12 mouse cellular contexts compared by ENCODE assay signal in the genomic region with DNA sequence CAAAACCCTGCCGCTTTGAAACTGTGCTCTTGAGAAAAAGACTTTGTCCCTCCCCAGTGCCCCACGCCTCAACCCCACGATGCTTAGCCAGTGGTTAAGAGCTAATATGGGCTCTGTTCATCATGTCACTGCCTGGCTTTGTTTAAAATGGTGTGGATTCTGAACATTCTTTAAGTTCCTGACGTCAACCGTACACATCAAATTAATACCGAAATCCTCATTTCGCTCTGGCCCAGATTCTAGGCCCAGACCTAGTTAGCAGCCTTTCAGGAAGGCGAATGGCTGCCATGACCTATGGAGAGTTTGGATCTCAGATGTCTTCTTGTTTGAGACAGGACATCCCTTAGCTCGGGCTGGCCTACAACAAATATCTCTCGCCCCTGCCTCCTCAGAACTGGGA. TPM values are rescaled to one million over a fixed set of nuclear protein-coding genes. Genes with fewer than 3 reads are reported as not detected.
DNase-seq lines count a peak whose midpoint lies in the region; ATAC-seq and TF ChIP-seq lines count a peak whose summit lies in the region.
"Had no signal": no experiment of that assay in that cellular context is flagged by ENCODE, and none has a peak within 500 bp of the region (broad histone marks: within the 10 kb centered on the region; RNA-seq: fewer than 3 reads in every experiment).

No protein-coding gene starts in this region.

- H3K4me1 ChIP-seq in heart, embryonic 12.5 days (replicated peaks) = peaks cover 29% of the 10 kb centered on the region
- peaks cover 2% of the 10 kb centered on the region; the same call in 1 of the 2 replicates for H3K4me1 ChIP-seq in heart, adult 2 months (ENCODE audit: control insufficient read depth, insufficient read depth, low read length)
- H3K4me1 ChIP-seq in midbrain, embryonic 10.5 days = peaks cover 13% of the 10 kb centered on the region
- H3K4me1 ChIP-seq in midbrain, embryonic 13.5 days (replicated peaks) = peaks cover 7% of the 10 kb centered on the region; the same call in 1 of the 2 replicates
- no peaks in the 10 kb centered on the region for H3K4me1 ChIP-seq in intestine, postnatal 0 days (replicated peaks; ENCODE audit: control insufficient read depth, insufficient read depth, low read length)
- peaks cover 10% of the 10 kb centered on the region for H3K4me1 ChIP-seq in stomach, embryonic 16.5 days (ENCODE audit: control insufficient read depth, insufficient read depth, low read length)
- no peaks in the 10 kb centered on the region for H3K4me1 ChIP-seq in forebrain, embryonic 14.5 days (ENCODE audit: control insufficient read depth, insufficient read depth, low read length)

- TF ChIP-seq POLR2A in heart, adult 2 months (IDR thresholded peaks at IDR 0.05; ENCODE audit: insufficient read depth, low read depth, low read length) = no peak

- H3K4me3 ChIP-seq in heart, embryonic 12.5 days = 0 out of 2 replicates have a peak overlapping the region, but pooled peaks have one; percentile 5
- H3K4me3 ChIP-seq in heart, adult 2 months = no peak overlapping the region
- no peak overlapping the region for H3K4me3 ChIP-seq in midbrain, embryonic 10.5 days
- no peak overlapping the region for H3K4me3 ChIP-seq in midbrain, embryonic 13.5 days (replicated peaks)
- no peak overlapping the region for H3K4me3 ChIP-seq in intestine, postnatal 0 days (ENCODE audit: low read depth, low read length)
- H3K4me3 ChIP-seq in stomach, embryonic 16.5 days (replicated peaks; ENCODE audit: low read length) = no peak overlapping the region
- no peak overlapping the region for H3K4me3 ChIP-seq in forebrain, embryonic 14.5 days (ENCODE audit: low read depth, low read length)

- H3K9ac ChIP-seq in heart, embryonic 12.5 days = peak overlapping the region; percentile 8; the same call in 1 of the 2 replicates
- H3K9ac ChIP-seq in heart, adult 2 months (ENCODE audit: low read depth, low read length) = no peak overlapping the region
- no peak overlapping the region for H3K9ac ChIP-seq in midbrain, embryonic 13.5 days (replicated peaks)
- no peak overlapping the region for H3K9ac ChIP-seq in intestine, postnatal 0 days (ENCODE audit: low read depth, low read length)
- H3K9ac ChIP-seq in stomach, embryonic 16.5 days (ENCODE audit: low read length) = peak overlapping the region; percentile 36; the same call in 1 of the 2 replicates
- no peak overlapping the region for H3K9ac ChIP-seq in forebrain, embryonic 14.5 days (ENCODE audit: low read length)

- no peak for TF ChIP-seq EP300 in heart, adult 2 months (IDR thresholded peaks at IDR 0.05; ENCODE audit: insufficient read depth, low read depth, low read length)

- WGBS in heart, embryonic 12.5 days = 88% methylated on average over 10 of the region's 10 CpGs
- 94% methylated on average over 10 of the region's 10 CpGs for WGBS in heart, adult 2 months
- WGBS in midbrain, embryonic 10.5 days = 92% methylated on average over 10 of the region's 10 CpGs
- 92% methylated on average over 10 of the region's 10 CpGs for WGBS in midbrain, embryonic 13.5 days
- 76% methylated on average over 10 of the region's 10 CpGs for WGBS in intestine, postnatal 0 days
- 61% methylated on average over 10 of the region's 10 CpGs for whole genome bisulfite sequencing in stomach, embryonic 16.5 days
- 92% methylated on average over 10 of the region's 10 CpGs for WGBS in forebrain, embryonic 14.5 days

- intact Hi-C loops in heart, adult 2 months (cut with DNase I) = no loop called here

- peaks cover 17% of the 10 kb centered on the region; the same call in 1 of the 2 replicates for H3K36me3 ChIP-seq in heart, embryonic 12.5 days
- no peaks in the 10 kb centered on the region for H3K36me3 ChIP-seq in heart, adult 2 months (ENCODE audit: control insufficient read depth, insufficient read depth, low read length)
- peaks cover 26% of the 10 kb centered on the region for H3K36me3 ChIP-seq in midbrain, embryonic 10.5 days
- H3K36me3 ChIP-seq in midbrain, embryonic 13.5 days = peaks cover 44% of the 10 kb centered on the region
- no peaks in the 10 kb centered on the region for H3K36me3 ChIP-seq in intestine, postnatal 0 days (ENCODE audit: control insufficient read depth, insufficient read depth)
- no peaks in the 10 kb centered on the region for H3K36me3 ChIP-seq in stomach, embryonic 16.5 days (ENCODE audit: control insufficient read depth, insufficient read depth, low read length)
- 0 out of 2 replicates have a peak, but pooled peaks cover 7% of the 10 kb centered on the region for H3K36me3 ChIP-seq in forebrain, embryonic 14.5 days (ENCODE audit: control insufficient read depth, insufficient read depth, low read length)

- peak overlapping the region; percentile 55; the same call in 1 of the 2 replicates for H3K27ac ChIP-seq in heart, embryonic 12.5 days (ENCODE audit: poor library complexity, severe bottlenecking)
- H3K27ac ChIP-seq in heart, adult 2 months = no peak overlapping the region; the same call in 1 of the 2 replicates
- 0 out of 2 replicates have a peak overlapping the region, but pooled peaks have one; percentile 17 for H3K27ac ChIP-seq in midbrain, embryonic 10.5 days (replicated peaks)
- H3K27ac ChIP-seq in midbrain, embryonic 13.5 days = no peak overlapping the region
- no peak overlapping the region for H3K27ac ChIP-seq in intestine, postnatal 0 days (ENCODE audit: low read depth, low read length)
- peak overlapping the region; percentile 72 for H3K27ac ChIP-seq in stomach, embryonic 16.5 days (ENCODE audit: low read length)
- no peak overlapping the region for H3K27ac ChIP-seq in forebrain, embryonic 14.5 days (ENCODE audit: low read depth, low read length)

- H3K9me3 ChIP-seq in heart, embryonic 12.5 days (replicated peaks) = peaks cover 3% of the 10 kb centered on the region; the same call in 1 of the 2 replicates
- H3K9me3 ChIP-seq in midbrain, embryonic 10.5 days (replicated peaks) = no peaks in the 10 kb centered on the region; the same call in 1 of the 2 replicates
- no peaks in the 10 kb centered on the region for H3K9me3 ChIP-seq in midbrain, embryonic 13.5 days
- H3K9me3 ChIP-seq in intestine, postnatal 0 days (ENCODE audit: control insufficient read depth) = no peaks in the 10 kb centered on the region
- H3K9me3 ChIP-seq in stomach, embryonic 16.5 days (replicated peaks; ENCODE audit: control insufficient read depth, low read length) = no peaks in the 10 kb centered on the region
- H3K9me3 ChIP-seq in forebrain, embryonic 14.5 days (replicated peaks; ENCODE audit: control insufficient read depth, low read length) = no peaks in the 10 kb centered on the region

- H3K79me2 ChIP-seq in heart, adult 2 months (replicated peaks; ENCODE audit: control insufficient read depth, insufficient read depth, low read length) = no peaks in the 10 kb centered on the region

- TF ChIP-seq CTCF in heart, adult 2 months (IDR thresholded peaks at IDR 0.05) = no peak
- TF ChIP-seq CTCF in intestine, postnatal 0 days (IDR thresholded peaks at IDR 0.05; ENCODE audit: low read depth) = no peak

- H3K27me3 ChIP-seq in heart, embryonic 12.5 days (replicated peaks) = no peaks in the 10 kb centered on the region
- H3K27me3 ChIP-seq in heart, adult 2 months (ENCODE audit: control insufficient read depth, insufficient read depth, low read length) = no peaks in the 10 kb centered on the region
- no peaks in the 10 kb centered on the region for H3K27me3 ChIP-seq in midbrain, embryonic 10.5 days (ENCODE audit: low read depth, poor library complexity, severe bottlenecking)
- no peaks in the 10 kb centered on the region for H3K27me3 ChIP-seq in midbrain, embryonic 13.5 days
- H3K27me3 ChIP-seq in intestine, postnatal 0 days (replicated peaks; ENCODE audit: control insufficient read depth, insufficient read depth, low read length) = no peaks in the 10 kb centered on the region
- no peaks in the 10 kb centered on the region for H3K27me3 ChIP-seq in stomach, embryonic 16.5 days (ENCODE audit: control insufficient read depth, insufficient read depth, low read length)
- H3K27me3 ChIP-seq in forebrain, embryonic 14.5 days (replicated peaks; ENCODE audit: control insufficient read depth, insufficient read depth, low read length) = no peaks in the 10 kb centered on the region

- H3K4me2 ChIP-seq in heart, embryonic 12.5 days = peak overlapping the region; percentile 45
- H3K4me2 ChIP-seq in midbrain, embryonic 13.5 days (replicated peaks) = no peak overlapping the region
- H3K4me2 ChIP-seq in intestine, postnatal 0 days (replicated peaks; ENCODE audit: low read depth) = 0 out of 2 replicates have a peak overlapping the region, but pooled peaks have one; percentile 6
- peak overlapping the region; percentile 27; the same call in 1 of the 2 replicates for H3K4me2 ChIP-seq in stomach, embryonic 16.5 days (ENCODE audit: low read depth, low read length)
- no peak overlapping the region for H3K4me2 ChIP-seq in forebrain, embryonic 14.5 days (ENCODE audit: low read length)
- H3K4me2 ChIP-seq: midbrain, embryonic 11.5 days had no signal

- DNase-seq in heart, adult 2 months = no peak
- no peak for DNase-seq in midbrain, embryonic 10.5 days (ENCODE audit: low spot score)
- DNase-seq in right cerebral cortex, postnatal 25 days = no peak
- DNase-seq in forebrain, embryonic 14.5 days (ENCODE audit: low spot score) = no peak
- DNase-seq: gastrocnemius, postnatal 36 days; left cerebral cortex, postnatal 4 days; right cerebral cortex, postnatal 4 days had no signal

- ATAC-seq in heart, embryonic 12.5 days (ENCODE audit: insufficient number of reproducible peaks, low FRiP score) = no peak
- ATAC-seq in midbrain, embryonic 13.5 days = no peak
- no peak for ATAC-seq in intestine, postnatal 0 days
- ATAC-seq in stomach, embryonic 16.5 days (ENCODE audit: insufficient read depth, low FRiP score) = no peak
- ATAC-seq in forebrain, embryonic 14.5 days = no peak

RNA-seq across cellular contexts. Expression of gene Uso1, which starts 10.0 kb away (rescaled TPM):
- polyA plus RNA-seq in heart, embryonic 12.5 days (2016; fragmentation: Nextera tagmentation; extraction: Ambion mirVana) = 39.9 and 41.9 TPM in 2 replicates
- 10 to 100 TPM; 39.0 to 45.4 TPM for total RNA-seq in heart, adult 2 months (2021)
- 12.3 and 23.8 TPM in 2 replicates for polyA plus RNA-seq in heart, adult 2 months (2012; rRNA removed)
- 38.7 and 39.0 TPM in 2 replicates for polyA plus RNA-seq in midbrain, embryonic 10.5 days (2016; fragmentation: Nextera tagmentation; extraction: Ambion mirVana)
- polyA plus RNA-seq in midbrain, embryonic 13.5 days (2015; fragmentation: Nextera tagmentation; extraction: Ambion mirVana) = 50.2 and 50.3 TPM in 2 replicates
- 61.5 and 68.8 TPM in 2 replicates for polyA plus RNA-seq in intestine, postnatal 0 days (2015; fragmentation: Nextera tagmentation; extraction: Ambion mirVana)
- 46.8 and 50.7 TPM in 2 replicates for polyA plus RNA-seq in stomach, embryonic 16.5 days (2015; fragmentation: Nextera tagmentation; extraction: Ambion mirVana)
- polyA plus RNA-seq in forebrain, embryonic 14.5 days (2014; fragmentation: Nextera tagmentation; extraction: Ambion mirVana) = 30.1 and 32.0 TPM in 2 replicates

RNA-seq across cellular contexts. Expression of gene G3bp2, which starts 44.2 kb away (rescaled TPM):
- 186 and 193 TPM in 2 replicates for polyA plus RNA-seq in heart, embryonic 12.5 days (2016; fragmentation: Nextera tagmentation; extraction: Ambion mirVana)
- 10 to 100 TPM; 57.0 to 61.2 TPM for total RNA-seq in heart, adult 2 months (2021)
- polyA plus RNA-seq in heart, adult 2 months (2012; rRNA removed) = 14.6 and 27.5 TPM in 2 replicates
- polyA plus RNA-seq in midbrain, embryonic 10.5 days (2016; fragmentation: Nextera tagmentation; extraction: Ambion mirVana) = 273 and 281 TPM in 2 replicates
- 371 and 409 TPM in 2 replicates for polyA plus RNA-seq in midbrain, embryonic 13.5 days (2015; fragmentation: Nextera tagmentation; extraction: Ambion mirVana)
- polyA plus RNA-seq in intestine, postnatal 0 days (2015; fragmentation: Nextera tagmentation; extraction: Ambion mirVana) = 121 and 132 TPM in 2 replicates
- 141 and 146 TPM in 2 replicates for polyA plus RNA-seq in stomach, embryonic 16.5 days (2015; fragmentation: Nextera tagmentation; extraction: Ambion mirVana)
- polyA plus RNA-seq in forebrain, embryonic 14.5 days (2014; fragmentation: Nextera tagmentation; extraction: Ambion mirVana) = 351 and 398 TPM in 2 replicates

Comparison
In these comparisons a context has a peak if more than half of its experiments do, and no peak if none do; other contexts are left out.
1. H3K27ac ChIP-seq: peak in heart, embryonic 12.5 days (single experiment), midbrain, embryonic 10.5 days (single experiment) and stomach, embryonic 16.5 days (single experiment); none in heart, adult 2 months (single experiment), midbrain, embryonic 13.5 days (single experiment), intestine, postnatal 0 days (single experiment) and forebrain, embryonic 14.5 days (single experiment).
2. H3K9ac ChIP-seq: peak in heart, embryonic 12.5 days (single experiment) and stomach, embryonic 16.5 days (single experiment); none in heart, adult 2 months (single experiment), midbrain, embryonic 13.5 days (single experiment), intestine, postnatal 0 days (single experiment) and forebrain, embryonic 14.5 days (single experiment).
3. H3K4me2 ChIP-seq: peak in heart, embryonic 12.5 days (single experiment), intestine, postnatal 0 days (single experiment) and stomach, embryonic 16.5 days (single experiment); none in midbrain, embryonic 13.5 days (single experiment) and forebrain, embryonic 14.5 days (single experiment).